Mouse (Mus musculus) lung, postnatal 14 days (tissue): ENCODE measurements around the gene Cmtr1.

ENCODE experiments used
- DNase-seq: peaks from one replicate; pipeline ENCODE4 v3.0.0; 2021

Gene Cmtr1

DNA sequence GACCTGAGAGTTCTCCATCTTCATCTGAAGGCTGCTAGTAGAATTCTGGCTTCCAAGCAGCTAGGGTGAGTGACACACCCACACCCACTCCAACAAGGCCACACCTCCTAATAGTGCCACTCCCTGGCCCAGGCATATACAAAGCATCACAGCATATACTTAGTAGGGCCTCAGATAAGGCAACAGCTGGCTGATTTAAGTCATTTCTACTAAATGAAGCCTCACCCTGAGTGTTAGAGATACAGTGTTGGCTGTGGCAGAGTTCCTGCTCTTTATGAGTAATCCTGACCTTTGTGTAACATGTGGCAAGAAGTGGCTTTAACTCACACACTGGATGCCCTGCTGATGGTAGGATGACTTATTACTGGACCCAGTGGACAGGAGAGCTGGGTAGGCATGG, 9.5 kb downstream of the Cmtr1 start:
- no peak for DNase-seq

DNA sequence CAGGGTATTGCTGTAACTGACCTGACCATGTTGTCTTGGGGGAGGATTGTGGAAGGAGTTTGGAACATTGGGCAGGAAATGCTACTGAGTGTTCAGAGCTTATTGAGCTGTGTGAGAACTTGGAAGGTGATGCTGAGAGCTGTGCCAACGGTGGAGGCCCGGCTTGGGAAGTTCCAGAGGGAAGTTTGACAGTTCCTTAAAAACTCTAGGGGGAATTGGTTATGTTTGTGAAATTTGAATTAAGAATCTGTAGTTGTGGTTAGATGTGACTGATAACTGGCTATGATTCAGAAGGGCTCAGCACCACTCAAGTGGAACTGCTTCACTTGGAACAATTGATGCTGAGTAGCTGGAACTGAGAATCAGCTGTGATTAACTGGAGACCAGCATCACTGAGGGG, 10.6 kb downstream of the Cmtr1 start:
- peak; percentile 15 for DNase-seq

GRCm38 (mm10) chr17:29673325-29673724, 12.9 kb downstream of the Cmtr1 start:
- no peak for DNase-seq

GRCm38 (mm10) chr17:29678526-29678925, 18.1 kb downstream of the Cmtr1 start:
- DNase-seq, result no peak

- no peak for DNase-seq
These were observed 18.8 kb downstream of the Cmtr1 start for GRCm38 (mm10) chr17:29679038-29679767.

DNA sequence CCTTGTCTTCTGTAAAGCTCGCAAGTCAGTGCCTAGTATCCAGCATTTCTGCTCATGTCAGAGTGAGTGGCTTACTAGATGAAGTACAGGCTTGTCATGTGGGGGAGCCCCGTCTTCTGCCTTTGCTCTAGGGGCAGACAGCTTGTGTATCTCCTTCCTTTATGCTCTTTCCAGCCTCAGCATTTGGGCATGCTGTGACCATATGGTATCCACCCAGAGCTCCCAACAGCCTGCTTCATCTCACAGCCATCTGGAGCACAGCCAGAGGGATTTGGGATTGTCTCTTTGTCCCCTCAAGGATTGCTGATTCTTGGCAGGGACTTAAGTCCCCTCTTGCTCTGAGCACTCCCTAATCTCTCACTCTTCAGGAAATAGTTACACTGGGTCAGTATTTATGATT, 19.8 kb downstream of the Cmtr1 start:
- no peak for DNase-seq

GRCm38 (mm10) chr17:29680921-29681320, 20.5 kb downstream of the Cmtr1 start:
- DNase-seq, result no peak

- no peak for DNase-seq
These were observed 21.3 kb downstream of the Cmtr1 start for GRCm38 (mm10) chr17:29681669-29682068.

DNA sequence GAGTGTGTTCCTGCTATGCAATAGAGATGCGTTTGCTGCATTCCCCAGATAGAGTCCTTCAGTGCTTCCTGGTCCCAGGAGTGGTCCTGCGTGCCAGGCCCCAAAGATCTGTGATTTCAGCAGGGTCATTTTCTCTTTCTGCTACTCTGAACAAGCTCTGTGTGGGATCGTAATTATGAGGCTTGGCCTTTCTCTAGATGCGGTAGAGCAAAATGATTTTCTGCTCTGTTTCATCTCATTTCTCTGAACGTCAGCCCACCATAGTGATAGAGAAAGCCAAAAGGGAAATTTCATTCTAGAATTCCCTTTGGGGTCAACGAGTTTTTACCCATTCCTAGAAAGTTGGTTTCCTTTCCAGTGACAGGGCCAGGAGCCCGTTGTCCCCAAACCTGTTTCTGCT, 21.9 kb downstream of the Cmtr1 start:
- DNase-seq, result no peak

GRCm38 (mm10) chr17:29683127-29683526, 22.7 kb downstream of the Cmtr1 start:
- DNase-seq, result no peak

- no peak for DNase-seq
These were observed 23.9 kb downstream of the Cmtr1 start for GRCm38 (mm10) chr17:29684275-29684674.

- DNase-seq, result no peak
These were observed 26.4 kb downstream of the Cmtr1 start for GRCm38 (mm10) chr17:29686771-29687170.

- no peak for DNase-seq
These were observed 27.0 kb downstream of the Cmtr1 start for GRCm38 (mm10) chr17:29687373-29687772.

DNA sequence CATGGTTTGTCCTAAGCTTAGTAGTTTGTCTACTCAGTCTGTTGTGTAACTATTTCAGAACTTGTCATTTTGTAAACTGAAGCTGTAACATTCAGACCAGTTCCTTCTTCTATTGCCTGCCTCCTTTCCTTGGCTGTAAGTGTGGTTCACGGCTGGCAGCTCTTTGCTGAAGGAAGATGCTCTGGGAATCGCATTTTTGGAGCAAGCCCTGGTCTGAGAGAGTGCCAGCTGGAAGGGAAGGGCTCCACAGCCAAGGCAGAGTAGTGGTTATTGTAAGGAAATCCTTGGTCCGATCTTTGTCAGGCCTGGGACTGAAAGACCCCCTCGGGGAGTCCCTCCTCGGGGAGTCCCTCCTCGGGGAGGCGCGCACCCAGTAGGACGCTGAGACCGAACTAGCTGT, 28.2 kb downstream of the Cmtr1 start:
- DNase-seq, result no peak

DNA sequence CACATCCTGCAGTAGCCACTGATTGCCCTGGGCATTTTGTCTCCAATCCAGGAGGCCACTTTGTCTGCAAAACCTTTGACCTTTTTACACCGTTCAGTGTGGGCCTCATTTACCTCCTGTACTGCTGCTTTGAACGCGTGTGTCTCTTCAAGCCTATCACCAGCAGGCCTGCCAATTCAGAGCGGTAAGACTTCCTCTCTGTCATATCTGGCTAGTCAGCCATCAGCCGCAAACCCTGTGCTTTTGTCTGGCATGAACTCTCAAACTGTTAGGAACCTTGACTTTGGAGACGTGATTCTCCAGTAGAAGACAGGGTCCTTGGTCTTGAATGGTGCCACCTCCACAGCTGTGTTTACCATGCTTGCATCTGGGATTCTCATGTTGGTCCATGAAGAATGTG, 29.9 kb downstream of the Cmtr1 start:
- no peak for DNase-seq

DNA sequence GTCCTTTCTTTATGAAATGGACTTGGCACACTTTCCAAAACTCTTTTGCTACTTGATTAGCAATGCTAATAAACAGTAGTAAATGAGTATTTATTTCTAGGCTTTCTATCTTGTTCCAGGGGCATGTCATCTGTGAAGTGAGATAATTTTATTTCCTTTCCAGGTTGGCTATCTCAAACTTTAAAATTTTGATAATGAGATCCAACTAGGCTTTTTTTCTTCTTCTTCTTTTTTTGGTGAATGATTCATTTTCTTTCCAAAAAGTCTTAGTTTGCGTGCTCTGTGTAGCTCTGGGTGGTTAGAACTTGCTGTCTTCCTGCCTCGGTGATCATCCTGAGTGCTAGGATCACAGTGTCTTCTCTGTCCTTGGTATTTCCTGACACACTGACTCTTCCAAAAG, 32.4 kb downstream of the Cmtr1 start:
- DNase-seq, result no peak

DNA sequence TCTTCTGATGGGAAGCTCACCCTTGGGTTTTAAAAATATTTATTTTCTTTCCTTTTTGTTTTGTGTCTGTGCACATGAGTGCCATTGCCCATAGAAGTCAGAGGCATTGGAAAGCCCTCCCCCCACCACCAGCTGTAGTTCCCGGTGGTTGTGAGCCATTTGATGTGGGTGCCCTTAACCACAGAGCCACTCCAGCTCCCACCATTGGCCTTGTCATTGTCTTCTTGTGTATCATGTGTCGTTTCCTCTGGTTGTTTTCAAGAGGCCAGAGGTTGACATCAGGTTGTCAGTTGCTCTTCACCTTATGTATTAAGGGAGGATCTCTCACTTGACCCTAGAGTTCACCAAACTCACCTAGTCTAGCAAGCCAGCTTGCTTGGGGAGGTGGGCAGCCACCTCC, 33.2 kb downstream of the Cmtr1 start:
- no peak for DNase-seq

GRCm38 (mm10) chr17:29694516-29694915, 34.1 kb downstream of the Cmtr1 start:
- DNase-seq, result no peak

- no peak for DNase-seq
These were observed 36.5 kb downstream of the Cmtr1 start for GRCm38 (mm10) chr17:29696940-29697339.

DNA sequence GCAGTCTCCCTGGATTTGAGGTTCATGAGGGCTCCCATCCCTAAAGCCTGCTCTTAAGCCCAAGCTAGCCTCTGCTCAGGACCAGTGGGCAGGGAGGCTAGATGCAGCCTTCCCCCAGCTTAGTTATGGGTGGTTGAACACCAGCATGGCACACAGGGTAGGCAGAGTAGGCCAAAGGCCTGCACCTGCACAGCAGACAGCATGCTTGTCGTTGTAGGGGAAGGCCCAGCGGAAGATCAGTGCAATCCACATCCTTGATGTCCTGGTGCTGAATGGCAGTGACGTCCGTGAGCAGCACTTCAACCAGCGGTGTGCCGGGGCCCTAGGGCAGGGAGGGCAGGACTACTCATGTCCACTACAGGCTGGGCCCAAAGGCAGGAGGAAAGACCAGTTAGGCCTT, 38.0 kb downstream of the Cmtr1 start:
- DNase-seq, result no peak

GRCm38 (mm10) chr17:29700573-29700972, 40.2 kb downstream of the Cmtr1 start:
- DNase-seq, result no peak

DNA sequence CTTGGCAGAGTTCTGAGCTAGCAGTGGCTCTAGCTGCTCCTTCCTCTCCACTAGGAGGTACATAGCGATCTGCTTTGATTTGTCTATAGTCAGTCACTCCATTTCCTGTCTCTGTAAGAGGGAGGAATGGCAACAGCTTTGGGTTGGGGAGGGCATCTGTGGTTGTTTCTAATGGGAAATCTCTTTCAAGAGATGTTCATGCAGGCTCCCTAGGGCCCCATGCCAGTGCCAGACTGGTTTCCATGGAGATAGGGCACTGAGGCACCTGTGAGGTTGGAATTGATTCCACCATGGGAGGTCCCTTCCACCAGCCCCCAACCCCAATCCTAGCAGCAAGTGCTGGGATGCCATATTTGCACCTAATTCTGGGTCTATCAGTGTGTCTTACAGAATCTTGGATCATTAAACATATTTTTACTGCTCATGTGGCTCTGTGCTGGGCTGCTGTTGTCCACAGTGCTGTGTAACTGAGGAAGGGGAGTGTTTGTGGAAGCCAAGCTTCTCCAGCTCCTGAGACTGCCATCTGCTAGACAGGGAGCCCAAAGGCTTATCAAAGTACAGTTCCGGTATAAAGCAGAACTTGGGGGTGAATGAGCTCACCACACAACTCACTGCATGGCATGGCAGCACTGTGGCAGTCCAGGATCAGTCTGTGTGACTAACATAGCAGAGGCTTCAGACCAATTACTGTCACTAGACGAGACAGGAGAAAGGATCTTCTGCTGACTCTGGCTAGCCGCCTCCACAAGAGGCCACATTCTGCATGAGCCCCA, 42.7 kb downstream of the Cmtr1 start:
- DNase-seq, result no peak

DNA sequence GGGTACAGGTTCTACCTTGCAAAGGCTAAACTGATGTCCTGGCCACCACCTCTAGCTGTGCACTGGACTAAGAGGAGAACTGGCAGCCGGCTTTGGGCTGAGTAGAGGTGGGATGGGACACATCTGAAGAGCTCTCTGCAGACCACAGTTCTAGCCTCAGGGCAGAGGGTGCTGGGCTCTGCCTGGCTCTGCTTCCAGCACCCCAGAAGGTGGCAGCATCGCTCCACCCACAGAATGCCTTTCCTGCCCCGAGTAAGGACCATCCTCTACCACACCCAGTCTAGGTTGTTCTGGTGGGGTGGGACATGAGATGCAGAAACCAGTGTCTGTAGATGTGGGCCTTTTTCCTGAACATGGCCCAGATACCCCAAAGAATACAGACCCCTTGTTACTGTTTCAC, 44.4 kb downstream of the Cmtr1 start:
- peak; percentile 46 for DNase-seq

DNA sequence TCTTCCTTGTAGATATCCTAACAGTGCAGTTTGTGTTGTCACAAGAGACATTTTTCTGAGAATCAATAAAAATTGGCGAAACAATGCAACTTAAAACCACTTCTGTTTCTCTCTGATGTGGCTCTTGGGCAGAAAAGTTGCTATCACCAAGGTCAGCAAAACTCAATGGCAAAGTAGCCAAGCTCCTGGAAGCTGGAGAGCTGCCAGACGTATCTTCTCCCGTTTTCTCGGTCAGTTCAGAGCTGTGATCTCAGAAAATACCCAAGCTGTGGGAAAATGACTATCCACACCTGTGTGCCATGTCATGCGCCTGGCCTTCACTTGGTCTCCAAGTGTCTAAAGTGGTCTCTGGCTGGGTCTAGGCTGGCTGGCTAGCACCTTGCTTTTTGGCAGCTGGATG, 45.5 kb downstream of the Cmtr1 start:
- no peak for DNase-seq
